15 mouse cellular contexts compared by ENCODE assay signal in the genomic region with DNA sequence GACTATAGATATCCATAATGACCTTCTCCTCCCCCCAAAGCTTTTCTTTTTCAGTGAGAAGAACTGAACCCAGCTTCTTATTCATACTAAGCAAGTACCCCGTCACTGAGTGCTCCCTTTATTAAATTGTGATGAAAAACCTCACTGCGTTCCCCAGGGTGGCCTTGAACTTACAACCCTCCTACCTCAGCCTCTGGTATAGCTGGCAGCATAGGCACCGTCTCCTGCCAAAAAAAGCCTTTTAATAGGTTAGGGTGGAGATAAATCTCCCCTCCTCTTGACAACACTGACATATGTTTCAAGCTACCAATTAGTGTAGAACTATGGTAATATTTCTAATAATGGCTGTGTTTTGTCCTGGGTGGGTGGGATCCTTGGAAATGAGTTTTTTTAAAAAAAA.
"Had no signal": no experiment of that assay in that cellular context is flagged by ENCODE, and none has a peak within 500 bp of the region (broad histone marks: within the 10 kb centered on the region; RNA-seq: fewer than 3 reads in every experiment).

No protein-coding gene starts in this region.

- H3K36me3 ChIP-seq: neural tube, embryonic 15.5 days; stomach, embryonic 15.5 days had no signal

- H3K9me3 ChIP-seq: neural tube, embryonic 15.5 days; stomach, embryonic 15.5 days had no signal

- H3K4me2 ChIP-seq: neural tube, embryonic 15.5 days; stomach, embryonic 15.5 days had no signal

- H3K27me3 ChIP-seq: neural tube, embryonic 15.5 days; stomach, embryonic 15.5 days had no signal

- H3K4me1 ChIP-seq: neural tube, embryonic 15.5 days; stomach, embryonic 15.5 days had no signal

- H3K27ac ChIP-seq: neural tube, embryonic 15.5 days; stomach, embryonic 15.5 days; stomach, postnatal 0 days had no signal

- H3K4me3 ChIP-seq: neural tube, embryonic 15.5 days; stomach, embryonic 15.5 days had no signal

- H3K9ac ChIP-seq: neural tube, embryonic 15.5 days; stomach, embryonic 15.5 days had no signal

- DNase-seq: retina, postnatal 1 day; right cerebral cortex, adult 18-20 months; right cerebral cortex, postnatal 14 days; right cerebral cortex, postnatal 25 days; right cerebral cortex, postnatal 4 days; spleen, adult 18-20 months; thymus, adult 18-20 months; thymus, adult 2 months; thymus, postnatal 14 days; thymus, postnatal 25 days; thymus, postnatal 36 days; thymus, postnatal 4 days had no signal
